Mouse (Mus musculus) Patski (cell line): ENCODE data around the gene Gcgr. TPM values are rescaled to one million over a fixed set of nuclear protein-coding genes. Genes with fewer than 3 reads are reported as not detected.
A peak's percentile ranks its signal among the peaks of the same experiment; 100 is the strongest.

Experiments
- ATAC-seq: fragments of 100-300 bp; one replicate; pipeline ENCODE4 v1.8.0; 2021
- CTCF ChIA-PET: fragments of 350-600 bp; sonication (Branson Sonifier 250); formaldehyde crosslinking; loops from one replicate; lab custom pipeline; 2022; ENCODE audit warnings: inconsistent platforms; lab: Charles Lee
- POLR2A ChIA-PET: fragments of 350-600 bp; sonication (Branson Sonifier 250); formaldehyde crosslinking; loops from one replicate; lab custom pipeline; 2022; ENCODE audit warnings: antibody characterized with exemption, inconsistent platforms; lab: Charles Lee
- DNase-seq: peaks from one replicate; pipeline ENCODE4 v3.0.0-alpha.2; 2011; ENCODE audit warnings: low read depth, low spot score
- H3K27me3 ChIP-seq: fragments of 371-371 bp; one replicate; pipeline ENCODE4 v1.5.1; 2021
- CTCF ChIP-seq: fragments of 100-300 bp; IDR thresholded peaks from one replicate; pipeline ENCODE4 v1.5.1; 2021
- in situ Hi-C: fragments of 300-500 bp; cut with MboI; formaldehyde crosslinking; loops from 3 replicates; pipeline ENCODE4 v1.11.1; 2018; ENCODE audit warnings: low pct_unique_long_range_greater_than_20kb, mixed read lengths
- polyA plus RNA-seq: library from polyadenylated mRNA; unstranded; gene quantifications from one replicate; pipeline ENCODE4 v1.2.3, GENCODE M21; 2021

The Gcgr gene
- polyA plus RNA-seq, 1 experiment from 2014 or later = not detected

GRCm38 (mm10) chr11:120515611-120516010 lies 14.9 kb upstream of the Gcgr start:
- peak; percentile 99 for TF ChIP-seq CTCF

GRCm38 (mm10) chr11:120517147-120517546 lies 13.4 kb upstream of the Gcgr start:
- ChIA-PET CTCF (interaction anchor here (1.1 to 1.5 kb wide), 4 partner anchors 25 to 60 kb away, joined by 3 to 5 read pairs (median 3); no protein-coding TSS in a partner anchor), POLR2A (interaction anchor here (1.6 kb wide), 1 partner anchor 55 kb away, joined by 5 read pairs; the partner anchor contains the start of gene P4hb)
- no peak for DNase-seq
- TF ChIP-seq CTCF = no peak
- no peak for ATAC-seq
- in situ Hi-C loops = loop anchor here (5.0 kb wide), 1 partner anchor 45 kb away; no protein-coding TSS in a partner anchor
- H3K27me3 ChIP-seq = no peaks in the 10 kb centered on the region

More at GRCm38 (mm10) chr11:120515611-120516010, 14.9 kb upstream of the Gcgr start:
- CTCF ChIA-PET = interaction anchor here (0.6 to 2.0 kb wide), 10 partner anchors 9 to 67 kb away, joined by 3 to 7 read pairs (median 4); partner anchors contain the start of gene Ppp1r27
- in situ Hi-C loops = loop anchor here (5.0 kb wide), 1 partner anchor 47 kb away; no protein-coding TSS in a partner anchor
- DNase-seq (peak; percentile 28), ATAC-seq (peak; percentile 63)
- no peaks in the 10 kb centered on the region for H3K27me3 ChIP-seq
- POLR2A ChIA-PET = interaction anchor here (0.6 to 1.5 kb wide), 5 partner anchors 14 to 1167 kb away, joined by 3 to 8 read pairs (median 4); partner anchors contain the start of gene P4hb

- POLR2A ChIA-PET = interaction anchor here (0.7 to 1.6 kb wide), 2 partner anchors 55 to 56 kb away, joined by 3 to 5 read pairs; partner anchors contain the start of gene P4hb
- no peaks in the 10 kb centered on the region for H3K27me3 ChIP-seq
- CTCF ChIA-PET = interaction anchor here (0.8 to 1.5 kb wide), 5 partner anchors 24 to 59 kb away, joined by 3 to 5 read pairs (median 3); no protein-coding TSS in a partner anchor
- ATAC-seq (no peak), DNase-seq (no peak)
- in situ Hi-C loops = loop anchor here (5.0 kb wide), 1 partner anchor 44 kb away; no protein-coding TSS in a partner anchor
- no peak for TF ChIP-seq CTCF
Measured at GRCm38 (mm10) chr11:120518027-120518426, 12.5 kb upstream of the Gcgr start.

- DNase-seq (no peak), ATAC-seq (no peak)
- no peaks in the 10 kb centered on the region for H3K27me3 ChIP-seq
- ChIA-PET CTCF (interaction anchor here (0.8 to 1.1 kb wide), 4 partner anchors 36 to 58 kb away, joined by 3 read pairs; no protein-coding TSS in a partner anchor), POLR2A (interaction anchor here (0.7 to 1.8 kb wide), 2 partner anchors 20 to 55 kb away, joined by 3 to 5 read pairs; no protein-coding TSS in a partner anchor)
- TF ChIP-seq CTCF = no peak
- in situ Hi-C loops = loop anchor here (5.0 kb wide), 1 partner anchor 44 kb away; no protein-coding TSS in a partner anchor
Measured at GRCm38 (mm10) chr11:120518558-120518957, 11.9 kb upstream of the Gcgr start.

- in situ Hi-C loops = loop anchor here (5.0 kb wide), 1 partner anchor 43 kb away; no protein-coding TSS in a partner anchor
- ATAC-seq (peak; percentile 47), DNase-seq (no peak)
- ChIA-PET CTCF (interaction anchor here (1.2 to 1.8 kb wide), 2 partner anchors 18 to 34 kb away, joined by 3 to 5 read pairs; no protein-coding TSS in a partner anchor), POLR2A (interaction anchor here (0.6 to 1.8 kb wide), 2 partner anchors 18 to 33 kb away, joined by 3 to 5 read pairs; no protein-coding TSS in a partner anchor)
- no peaks in the 10 kb centered on the region for H3K27me3 ChIP-seq
- no peak for TF ChIP-seq CTCF
Measured at GRCm38 (mm10) chr11:120519738-120520137, 10.8 kb upstream of the Gcgr start.

- DNase-seq (no peak), ATAC-seq (no peak)
- POLR2A ChIA-PET = no interaction called here
- no peak for TF ChIP-seq CTCF
- H3K27me3 ChIP-seq = no peaks in the 10 kb centered on the region
- CTCF ChIA-PET = interaction anchor here (1.1 to 1.8 kb wide), 3 partner anchors 14 to 34 kb away, joined by 3 to 5 read pairs (median 3); no protein-coding TSS in a partner anchor
- in situ Hi-C loops = no loop called here
Measured at GRCm38 (mm10) chr11:120520498-120520897, 10.0 kb upstream of the Gcgr start.

- TF ChIP-seq CTCF = no peak
- H3K27me3 ChIP-seq = no peaks in the 10 kb centered on the region
- DNase-seq (no peak), ATAC-seq (no peak)
- POLR2A ChIA-PET = no interaction called here
- CTCF ChIA-PET = interaction anchor here (1.1 to 1.8 kb wide), 3 partner anchors 13 to 33 kb away, joined by 3 to 5 read pairs (median 3); no protein-coding TSS in a partner anchor
- in situ Hi-C loops = no loop called here
Measured at GRCm38 (mm10) chr11:120520967-120521540, 9.4 kb upstream of the Gcgr start.

GRCm38 (mm10) chr11:120522581-120522980 lies 7.9 kb upstream of the Gcgr start:
- DNase-seq (no peak), ATAC-seq (no peak)
- in situ Hi-C loops = no loop called here
- ChIA-PET CTCF (interaction anchor here (1.2 kb wide), 1 partner anchor 20 kb away, joined by 4 read pairs; no protein-coding TSS in a partner anchor), POLR2A (interaction anchor here (0.8 kb wide), 1 partner anchor 22 kb away, joined by 3 read pairs; no protein-coding TSS in a partner anchor)
- TF ChIP-seq CTCF = no peak
- peaks cover 2% of the 10 kb centered on the region for H3K27me3 ChIP-seq

GRCm38 (mm10) chr11:120525959-120526358 lies 4.5 kb upstream of the Gcgr start:
- no peak for TF ChIP-seq CTCF
- CTCF ChIA-PET = no interaction called here
- POLR2A ChIA-PET = no interaction called here
- in situ Hi-C loops = no loop called here
- no peak for DNase-seq
- H3K27me3 ChIP-seq = peaks cover 25% of the 10 kb centered on the region
- ATAC-seq = no peak

GRCm38 (mm10) chr11:120527690-120528354 lies 2.7 kb upstream of the Gcgr start:
- peaks cover 37% of the 10 kb centered on the region for H3K27me3 ChIP-seq
- ATAC-seq = no peak
- ChIA-PET POLR2A (no interaction called here), CTCF (no interaction called here)
- TF ChIP-seq CTCF = no peak
- DNase-seq = no peak
- in situ Hi-C loops = no loop called here
